Mouse (Mus musculus) intestine, embryonic 16.5 days (tissue): Measurements from ENCODE around the gene Gm973. TPM values are rescaled to one million over a fixed set of nuclear protein-coding genes. Genes with fewer than 3 reads are reported as not detected.

Experiments
- ATAC-seq: fragments of 200-750 bp; cut with Nextera tagmentation; 2 replicates; pipeline ENCODE4 v1.8.0; 2017; ENCODE audit warnings: moderate TSS enrichment, moderate library complexity
- H3K27ac ChIP-seq: fragments of 300-500 bp; sonication (generic); 2 replicates; pipeline ENCODE4 v1.5.1; 2014; ENCODE audit warnings: mild to moderate bottlenecking, low read length
- H3K27me3 ChIP-seq: fragments of 300-500 bp; sonication (generic); replicated peaks from 2 replicates; pipeline ENCODE4 v1.6.1; 2014; ENCODE audit warnings: low read length, control low read depth, mixed read lengths; ENCODE audit not compliant: control insufficient read depth, insufficient read depth
- H3K36me3 ChIP-seq: fragments of 300-500 bp; sonication (generic); 2 replicates; pipeline ENCODE4 v1.6.1; 2014; ENCODE audit warnings: low read length, control low read depth; ENCODE audit not compliant: control insufficient read depth, insufficient read depth
- H3K4me1 ChIP-seq: fragments of 300-500 bp; sonication (generic); 2 replicates; pipeline ENCODE4 v1.6.1; 2014; ENCODE audit warnings: low read length, control low read depth, mixed read lengths; ENCODE audit not compliant: control insufficient read depth, insufficient read depth
- H3K4me2 ChIP-seq: fragments of 300-500 bp; sonication (generic); 2 replicates; pipeline ENCODE4 v1.6.1; 2014; ENCODE audit warnings: low read depth, low read length, control low read depth
- H3K4me3 ChIP-seq: fragments of 300-500 bp; sonication (generic); 2 replicates; pipeline ENCODE4 v1.5.1; 2014; ENCODE audit warnings: mild to moderate bottlenecking, low read length
- H3K9ac ChIP-seq: fragments of 300-500 bp; sonication (generic); 2 replicates; pipeline ENCODE4 v1.6.1; 2014; ENCODE audit warnings: low read depth, low read length
- H3K9me3 ChIP-seq: fragments of 300-500 bp; sonication (generic); 2 replicates; pipeline ENCODE4 v1.6.1; 2016; ENCODE audit warnings: low read length, control low read depth; ENCODE audit not compliant: control insufficient read depth
- WGBS: fragments of 180-500 bp; shearing (Covaris S2); extraction: QIAGEN DNeasy Blood & Tissue Kit; methylation state at CpG from one replicate; pipeline ENCODE4 v1.1.7; 2014; 5-methylcytosine and 5-hydroxymethylcytosine counted together
- polyA plus RNA-seq: library from polyadenylated mRNA; unstranded; fragments of >200 nt; fragmentation: Nextera tagmentation; extraction: Ambion mirVana; gene quantifications from 2 replicates; pipeline ENCODE4 v1.2.1, GENCODE M21; 2015

The Gm973 gene
- polyA plus RNA-seq, 1 experiment from 2014 or later: 0.49 TPM

GRCm38 (mm10) chr1:59550996-59551395 is 34.9 kb downstream of the Gm973 start:
- no peak overlapping the region for H3K27ac ChIP-seq
- H3K4me1 ChIP-seq: peaks cover 9% of the 10 kb centered on the region; the same call in 1 of the 2 replicates
- no peaks in the 10 kb centered on the region for H3K9me3 ChIP-seq
- no peak for ATAC-seq
- H3K9ac ChIP-seq: no peak overlapping the region
- WGBS: 54% methylated on average over 11 of the region's 11 CpGs
- no peak overlapping the region for H3K4me2 ChIP-seq
- no peak overlapping the region for H3K4me3 ChIP-seq
- H3K27me3 ChIP-seq: no peaks in the 10 kb centered on the region
- H3K36me3 ChIP-seq: no peaks in the 10 kb centered on the region

GRCm38 (mm10) chr1:59553708-59554107 is 37.6 kb downstream of the Gm973 start:
- no peak overlapping the region for H3K9ac ChIP-seq
- no peaks in the 10 kb centered on the region for H3K27me3 ChIP-seq
- H3K4me3 ChIP-seq: no peak overlapping the region
- peaks cover 9% of the 10 kb centered on the region; the same call in 1 of the 2 replicates for H3K4me1 ChIP-seq
- no peaks in the 10 kb centered on the region for H3K9me3 ChIP-seq
- no peak overlapping the region for H3K4me2 ChIP-seq
- H3K36me3 ChIP-seq: no peaks in the 10 kb centered on the region
- H3K27ac ChIP-seq: no peak overlapping the region
- 61% methylated on average over 5 of the region's 5 CpGs for WGBS
- ATAC-seq: no peak

DNA sequence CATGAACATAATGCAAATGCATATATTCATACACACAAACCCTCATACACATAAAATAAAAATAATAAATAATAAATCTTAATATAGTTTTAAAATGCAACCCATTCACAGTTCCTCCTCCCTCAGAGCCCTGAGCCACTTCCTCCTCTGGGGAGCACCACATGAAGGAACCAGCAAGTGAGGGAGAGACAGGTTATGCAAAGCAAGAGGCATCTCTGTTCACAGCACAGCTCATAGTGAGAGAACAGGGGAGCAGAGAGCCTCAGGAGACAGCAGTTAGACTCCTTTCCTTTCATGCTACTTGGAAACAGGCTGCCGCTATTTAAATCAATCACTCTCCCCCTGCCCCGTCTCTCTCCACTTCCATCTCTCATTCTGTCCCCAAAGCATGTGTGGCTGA is 47.5 kb downstream of the Gm973 start:
- no peaks in the 10 kb centered on the region for H3K36me3 ChIP-seq
- H3K27me3 ChIP-seq: no peaks in the 10 kb centered on the region
- H3K4me3 ChIP-seq: no peak overlapping the region
- H3K4me1 ChIP-seq: no peaks in the 10 kb centered on the region
- WGBS: 59% methylated on average over 2 of the region's 2 CpGs
- H3K9me3 ChIP-seq: no peaks in the 10 kb centered on the region
- H3K4me2 ChIP-seq: no peak overlapping the region
- H3K9ac ChIP-seq: no peak overlapping the region
- H3K27ac ChIP-seq: no peak overlapping the region
- ATAC-seq: no peak

- H3K4me1 ChIP-seq: no peaks in the 10 kb centered on the region
- H3K4me2 ChIP-seq: no peak overlapping the region
- no peaks in the 10 kb centered on the region for H3K36me3 ChIP-seq
- WGBS: 66% methylated on average over 5 of the region's 5 CpGs
- H3K27me3 ChIP-seq: no peaks in the 10 kb centered on the region
- ATAC-seq: no peak
- H3K27ac ChIP-seq: no peak overlapping the region
- H3K9ac ChIP-seq: no peak overlapping the region
- H3K4me3 ChIP-seq: no peak overlapping the region
- no peaks in the 10 kb centered on the region for H3K9me3 ChIP-seq
Observed at GRCm38 (mm10) chr1:59565804-59566203, 49.7 kb downstream of the Gm973 start.

- ATAC-seq: no peak
- Histone ChIP-seq H3K9me3 (no peaks in the 10 kb centered on the region), H3K27ac (no peak overlapping the region), H3K9ac (no peak overlapping the region), H3K4me1 (no peaks in the 10 kb centered on the region), H3K4me3 (no peak overlapping the region), H3K27me3 (no peaks in the 10 kb centered on the region), H3K4me2 (no peak overlapping the region), H3K36me3 (no peaks in the 10 kb centered on the region)
- 81% methylated on average over 7 of the region's 7 CpGs for WGBS
Observed at GRCm38 (mm10) chr1:59566281-59566680, 50.2 kb downstream of the Gm973 start.

DNA sequence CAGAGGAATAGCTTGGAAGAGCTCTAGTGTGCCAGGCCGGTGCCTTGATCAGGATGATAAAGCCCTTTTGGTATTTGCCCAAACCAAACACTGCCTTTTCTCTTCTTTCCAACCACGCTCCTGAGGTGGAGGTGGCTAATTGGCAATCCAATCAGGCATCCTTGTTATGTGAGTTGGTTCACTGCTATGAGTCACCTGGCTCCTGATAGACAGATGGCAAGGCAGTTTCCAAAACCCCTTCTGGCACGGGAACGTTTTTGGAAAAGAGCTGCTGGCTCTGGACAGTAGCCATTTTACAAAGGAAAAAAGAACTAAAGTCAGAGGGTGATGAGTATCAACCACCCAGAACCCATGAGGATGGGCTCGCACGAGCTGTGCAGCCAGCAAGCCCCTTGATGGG is 50.9 kb downstream of the Gm973 start:
- no peaks in the 10 kb centered on the region for H3K36me3 ChIP-seq
- no peak overlapping the region for H3K4me2 ChIP-seq
- no peak overlapping the region for H3K9ac ChIP-seq
- ATAC-seq: no peak
- H3K27me3 ChIP-seq: no peaks in the 10 kb centered on the region
- no peak overlapping the region for H3K27ac ChIP-seq
- 76% methylated on average over 6 of the region's 6 CpGs for WGBS
- H3K4me3 ChIP-seq: no peak overlapping the region
- H3K4me1 ChIP-seq: no peaks in the 10 kb centered on the region
- no peaks in the 10 kb centered on the region for H3K9me3 ChIP-seq

DNA sequence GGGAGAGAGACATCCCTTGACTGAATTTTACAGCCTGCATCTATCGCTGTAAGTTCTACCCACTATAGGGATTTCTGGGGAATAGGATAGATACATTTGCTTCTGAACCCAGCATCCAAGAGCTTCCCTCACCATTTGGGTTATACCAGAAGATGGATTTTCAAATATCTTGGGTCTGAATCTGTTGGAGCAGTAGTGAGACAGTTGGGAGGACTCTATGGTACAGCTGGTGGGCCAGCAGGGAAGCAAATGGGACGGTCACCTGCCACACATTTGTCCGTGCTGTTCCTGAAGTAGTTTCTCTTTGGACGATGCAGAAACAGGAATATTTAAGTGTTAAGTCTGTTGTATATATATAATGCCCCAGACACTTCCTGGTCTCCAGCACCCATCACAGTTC is 51.5 kb downstream of the Gm973 start:
- Histone ChIP-seq H3K4me3 (no peak overlapping the region), H3K9ac (no peak overlapping the region), H3K36me3 (no peaks in the 10 kb centered on the region), H3K27ac (no peak overlapping the region), H3K4me2 (no peak overlapping the region), H3K27me3 (no peaks in the 10 kb centered on the region), H3K9me3 (no peaks in the 10 kb centered on the region), H3K4me1 (no peaks in the 10 kb centered on the region)
- ATAC-seq: no peak
- 79% methylated on average over 4 of the region's 4 CpGs for WGBS

GRCm38 (mm10) chr1:59568283-59568682 is 52.2 kb downstream of the Gm973 start:
- H3K27me3 ChIP-seq: no peaks in the 10 kb centered on the region
- H3K4me3 ChIP-seq: no peak overlapping the region
- no peak overlapping the region for H3K9ac ChIP-seq
- H3K27ac ChIP-seq: no peak overlapping the region
- H3K4me1 ChIP-seq: no peaks in the 10 kb centered on the region
- WGBS: 92% methylated on average over 1 of the region's 1 CpGs
- no peaks in the 10 kb centered on the region for H3K36me3 ChIP-seq
- H3K4me2 ChIP-seq: no peak overlapping the region
- no peak for ATAC-seq
- no peaks in the 10 kb centered on the region for H3K9me3 ChIP-seq

GRCm38 (mm10) chr1:59569301-59569700 is 53.2 kb downstream of the Gm973 start:
- no peak overlapping the region for H3K4me3 ChIP-seq
- H3K27ac ChIP-seq: no peak overlapping the region
- 86% methylated on average over 5 of the region's 5 CpGs for WGBS
- H3K9me3 ChIP-seq: no peaks in the 10 kb centered on the region
- H3K9ac ChIP-seq: no peak overlapping the region
- peaks cover 3% of the 10 kb centered on the region; the same call in 1 of the 2 replicates for H3K4me1 ChIP-seq
- H3K4me2 ChIP-seq: no peak overlapping the region
- no peaks in the 10 kb centered on the region for H3K27me3 ChIP-seq
- no peak for ATAC-seq
- H3K36me3 ChIP-seq: no peaks in the 10 kb centered on the region

DNA sequence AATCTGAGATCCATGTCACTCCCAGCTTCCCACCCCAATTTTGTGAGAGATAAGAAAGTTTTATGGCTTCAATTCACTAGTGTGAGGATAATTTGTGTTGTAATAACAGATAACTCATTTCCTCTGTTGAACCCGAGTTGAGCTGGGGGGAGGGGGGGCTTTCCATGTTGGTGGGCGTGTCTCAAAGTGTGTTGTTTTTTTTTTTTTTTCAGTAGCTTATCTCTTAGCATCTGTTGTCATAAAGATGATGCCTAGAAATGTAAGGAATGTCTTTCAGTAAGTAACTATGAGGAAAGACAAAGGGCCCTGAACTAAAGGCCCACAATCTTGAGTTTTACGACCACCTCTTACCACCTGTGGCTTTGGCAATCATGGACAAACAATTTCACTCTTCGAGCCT is 54.7 kb downstream of the Gm973 start:
- no peak; the same call in 1 of the 2 replicates for ATAC-seq
- Histone ChIP-seq H3K9ac (no peak overlapping the region), H3K4me1 (peaks cover 9% of the 10 kb centered on the region), H3K4me3 (no peak overlapping the region), H3K36me3 (no peaks in the 10 kb centered on the region), H3K4me2 (no peak overlapping the region), H3K27me3 (no peaks in the 10 kb centered on the region), H3K27ac (no peak overlapping the region), H3K9me3 (no peaks in the 10 kb centered on the region)
- WGBS: 43% methylated on average over 4 of the region's 4 CpGs
